Mouse (Mus musculus) ES-CJ7 (cell line): ENCODE data around the gene Calb2.

Experiments
- DNase-seq: peaks from one replicate; pipeline ENCODE4 v3.0.0; 2011; ENCODE audit warnings: low read depth, low spot score

The Calb2 gene

DNA sequence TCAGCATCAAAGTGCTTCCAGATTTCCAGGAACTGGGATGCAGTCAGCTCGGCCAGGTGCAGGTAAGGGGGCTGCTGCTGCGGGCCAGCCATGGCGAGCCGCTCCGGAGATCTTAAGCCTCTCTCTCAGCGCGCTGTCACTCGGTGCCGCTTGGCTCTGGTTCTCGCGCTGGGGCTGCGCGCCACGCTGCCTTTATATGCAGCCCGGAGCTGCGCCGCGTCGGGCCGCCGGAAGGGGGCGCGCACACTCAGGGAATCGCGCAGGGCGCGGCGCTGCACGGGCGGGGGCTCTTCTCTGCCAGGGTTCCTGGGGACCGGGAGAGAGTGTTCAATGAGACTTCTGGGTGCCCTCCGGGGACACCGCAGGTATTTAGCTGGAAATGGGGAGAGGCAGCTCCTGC lies at the start of gene Calb2:
Gene Calb2, minus strand, starts transcription at position 165 of the 400 bp plus-strand sequence.
- DNase-seq = peak; percentile 83

DNA sequence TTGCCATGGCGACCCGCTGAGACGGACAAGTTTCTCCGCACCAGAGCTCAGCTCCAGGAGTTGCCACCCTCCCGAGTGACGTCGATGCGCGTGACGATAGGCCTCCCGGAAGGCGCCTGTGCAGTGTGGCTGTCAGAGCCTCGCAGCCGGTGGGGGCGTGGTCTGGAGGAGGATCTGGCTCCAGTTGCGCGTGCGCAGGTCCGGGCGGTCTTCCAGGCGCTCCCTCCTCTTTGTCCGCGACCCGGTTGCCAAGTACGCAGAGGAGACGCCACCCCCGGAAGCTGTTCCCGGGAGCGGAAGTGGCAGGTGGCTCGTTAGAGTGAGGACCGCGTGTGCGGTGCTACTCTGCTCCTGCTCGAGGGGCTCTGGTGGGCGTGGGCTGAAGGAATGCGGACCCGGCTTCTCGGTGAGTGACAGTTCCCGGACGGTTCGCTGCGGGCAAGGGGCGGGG lies 49.7 kb upstream of the Calb2 start:
- peak; percentile 100 for DNase-seq

GRCm38 (mm10) chr8:110217198-110217597 lies 49.2 kb upstream of the Calb2 start:
- DNase-seq = no peak

DNA sequence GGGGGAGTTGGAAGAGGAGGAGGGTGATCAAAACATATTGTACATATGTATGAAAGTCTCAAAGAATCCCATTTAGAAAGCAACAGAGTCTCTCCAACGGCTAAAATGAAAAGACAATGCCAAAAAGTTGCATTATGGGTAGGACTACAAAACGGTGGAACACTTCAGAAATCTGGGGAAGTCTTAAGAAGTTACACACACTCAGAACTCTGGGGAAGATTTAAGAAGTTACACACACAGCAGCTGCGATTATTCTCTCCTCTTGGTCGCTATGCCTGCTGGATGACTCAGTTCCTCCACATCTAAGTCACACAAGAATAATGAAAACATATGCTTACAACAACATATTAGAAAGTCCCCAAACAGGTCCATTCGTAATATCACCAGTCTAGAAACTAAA lies 48.2 kb upstream of the Calb2 start:
- no peak for DNase-seq

- DNase-seq = no peak
Observed at GRCm38 (mm10) chr8:110215365-110215764, 47.4 kb upstream of the Calb2 start, which contains the start of gene Cmtr2. TSS of gene Cmtr2 (plus strand) at chr8:110215665.

- DNase-seq = peak; percentile 47
Observed at GRCm38 (mm10) chr8:110201806-110202205, 33.8 kb upstream of the Calb2 start.

GRCm38 (mm10) chr8:110196678-110197077 lies 28.7 kb upstream of the Calb2 start:
- DNase-seq = peak; percentile 78

- no peak for DNase-seq
Observed at GRCm38 (mm10) chr8:110188961-110189750, 21.1 kb upstream of the Calb2 start.

DNA sequence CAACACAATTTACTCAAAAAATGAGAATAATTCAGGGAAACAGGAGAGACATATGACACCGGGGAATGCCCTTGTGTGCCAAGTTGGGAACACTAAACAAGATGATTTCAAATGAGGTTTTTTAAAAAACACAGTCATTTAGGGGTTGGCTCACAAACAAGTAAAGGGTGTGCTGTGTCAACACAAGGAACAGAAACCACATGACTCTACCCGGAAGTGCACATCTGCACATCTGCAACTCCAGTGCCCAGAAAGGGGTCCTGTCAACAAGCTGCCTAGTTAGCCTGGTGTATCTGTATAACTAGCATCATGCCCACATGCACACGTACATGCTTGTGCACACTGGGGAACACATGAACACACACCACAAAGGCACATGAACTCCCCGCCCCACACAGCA lies 17.5 kb upstream of the Calb2 start:
- DNase-seq = no peak

- DNase-seq = peak; percentile 45
Observed at GRCm38 (mm10) chr8:110183748-110184147, 15.7 kb upstream of the Calb2 start.

DNA sequence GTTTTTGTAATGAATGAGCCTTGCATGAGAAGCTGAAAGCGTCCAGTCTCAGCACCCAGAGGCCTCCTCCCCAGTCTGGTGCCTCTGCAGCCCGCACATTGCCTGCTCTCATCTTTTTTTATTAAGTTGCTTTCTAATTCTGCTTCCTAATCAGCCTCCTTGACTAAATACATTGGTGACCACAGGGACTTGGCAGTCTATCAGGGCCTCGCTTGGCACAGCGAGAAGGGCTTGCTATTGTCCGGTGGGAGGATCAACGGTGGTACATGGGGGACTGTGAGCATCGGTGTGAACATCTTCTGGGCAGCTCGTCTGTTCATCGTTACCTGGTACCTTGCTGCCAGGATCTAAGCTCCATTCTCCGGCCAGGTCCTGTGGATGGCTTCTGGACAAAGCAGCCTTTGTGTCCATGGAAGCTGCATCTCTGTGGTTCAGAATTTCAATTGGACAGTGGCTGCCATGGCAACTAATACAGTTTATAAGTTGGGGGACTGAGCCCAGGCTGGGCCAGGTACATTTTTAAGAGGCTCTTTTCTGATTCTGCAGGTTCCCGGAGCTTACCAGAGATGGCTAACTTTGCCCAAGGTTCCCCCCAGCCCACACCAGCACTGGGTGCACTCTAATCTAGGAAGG lies 14.8 kb upstream of the Calb2 start:
- DNase-seq = no peak

GRCm38 (mm10) chr8:110177359-110178155 lies 9.5 kb upstream of the Calb2 start:
- DNase-seq = no peak

DNA sequence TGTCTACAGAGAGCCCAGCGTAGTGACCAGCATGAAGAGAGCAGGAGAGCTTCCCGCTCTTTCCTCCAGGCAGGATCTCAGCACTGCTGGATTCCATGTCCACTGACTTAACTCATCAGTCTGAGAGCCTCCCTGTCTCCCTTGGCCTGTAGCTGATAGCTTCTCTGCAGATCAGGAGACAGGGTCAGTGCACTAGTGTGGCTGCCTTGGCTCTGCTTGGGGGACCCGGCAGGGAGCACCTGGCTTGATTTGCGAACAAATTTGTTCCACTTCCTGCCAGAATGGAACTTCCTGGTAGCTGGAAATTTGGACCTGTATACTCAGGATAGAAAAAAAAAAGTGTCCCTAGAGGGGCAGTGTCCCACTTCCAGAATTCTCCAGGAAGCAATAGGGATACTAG lies 6.8 kb upstream of the Calb2 start:
- DNase-seq = no peak

DNA sequence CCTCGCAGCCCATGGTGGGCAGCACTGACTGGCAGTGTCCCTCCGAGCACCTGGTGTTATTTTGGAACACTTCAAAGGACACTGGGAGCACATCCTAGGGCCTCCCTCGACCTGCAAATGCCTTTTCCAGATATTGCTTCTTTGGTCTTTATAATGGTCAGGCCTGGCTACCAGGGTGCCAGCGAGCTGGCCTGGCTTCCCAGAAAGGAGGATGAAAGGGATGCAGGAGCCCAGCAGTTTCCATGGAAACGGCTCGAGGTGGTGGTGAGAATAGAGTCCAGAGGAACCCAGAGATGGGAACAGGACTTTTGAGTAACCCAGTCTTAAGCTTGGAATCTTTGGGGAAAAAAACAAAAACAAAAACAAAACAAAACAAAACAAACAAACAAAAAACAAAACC lies 4.2 kb upstream of the Calb2 start:
- no peak for DNase-seq

- DNase-seq = no peak
Observed at GRCm38 (mm10) chr8:110166270-110166669, 1.7 kb downstream of the Calb2 start.

DNA sequence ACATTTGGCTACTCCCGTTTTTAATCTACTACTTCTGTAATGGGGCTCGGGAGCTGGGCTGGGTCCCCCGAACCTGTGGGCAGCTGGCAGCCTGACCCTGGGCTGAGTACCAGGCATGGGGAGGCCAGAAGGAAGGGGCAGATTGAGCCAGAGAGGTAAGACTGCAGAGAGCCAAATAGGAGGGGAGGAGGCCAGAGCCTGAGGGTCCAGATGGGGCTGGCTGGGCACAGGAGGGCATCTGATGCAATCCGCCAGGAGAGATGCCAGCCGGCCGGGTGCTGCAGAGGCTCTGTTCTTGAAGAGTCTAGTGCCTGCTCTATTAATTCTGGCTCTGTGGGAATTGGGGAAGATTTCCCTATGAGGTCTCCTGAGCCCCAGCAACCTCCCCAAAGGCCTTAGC lies 6.0 kb downstream of the Calb2 start:
- no peak for DNase-seq

- peak; percentile 75 for DNase-seq
Observed at GRCm38 (mm10) chr8:110152951-110153350, 15.1 kb downstream of the Calb2 start.

- peak; percentile 86 for DNase-seq
Observed at GRCm38 (mm10) chr8:110145538-110145937, 22.5 kb downstream of the Calb2 start.

DNA sequence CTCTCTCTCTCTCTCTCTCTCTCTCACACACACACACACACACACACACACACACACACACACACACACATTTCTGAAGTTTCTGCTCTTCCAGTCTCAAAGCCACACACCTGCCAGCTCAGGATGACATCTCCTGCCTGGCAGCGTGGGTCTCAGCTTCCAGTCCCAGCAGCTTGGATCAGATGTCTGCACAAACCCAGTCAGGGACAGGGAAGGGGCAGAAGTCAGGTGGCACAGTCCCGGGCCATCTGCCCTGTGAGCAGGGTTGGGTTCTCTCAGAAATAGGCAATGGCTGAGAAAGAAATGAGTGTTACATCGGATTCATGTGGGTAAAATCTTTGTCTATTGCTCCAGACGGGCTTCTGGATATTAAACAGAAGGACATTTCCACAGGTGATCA lies 27.2 kb downstream of the Calb2 start:
- no peak for DNase-seq

- DNase-seq = no peak
Observed at GRCm38 (mm10) chr8:110140156-110140555, 27.9 kb downstream of the Calb2 start.

DNA sequence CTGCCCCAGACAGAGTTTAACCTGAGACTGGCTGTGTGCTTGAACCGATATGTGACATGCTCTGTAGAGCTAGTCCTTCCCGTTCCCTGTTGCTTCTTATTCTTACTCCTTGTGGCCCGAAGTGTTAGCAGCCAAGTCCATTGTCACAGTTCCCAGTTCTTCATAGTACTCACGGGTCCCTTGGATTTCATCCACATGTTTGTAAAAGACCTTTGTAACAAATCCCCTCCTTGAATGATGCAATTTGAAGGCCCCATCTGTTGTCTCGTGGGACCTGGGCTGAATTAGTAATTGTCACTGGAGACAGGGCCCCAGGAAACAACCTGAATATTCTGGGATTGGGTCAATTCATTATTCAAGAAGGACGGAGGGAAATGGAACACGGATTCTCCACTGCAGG lies 32.5 kb downstream of the Calb2 start:
- no peak for DNase-seq

DNA sequence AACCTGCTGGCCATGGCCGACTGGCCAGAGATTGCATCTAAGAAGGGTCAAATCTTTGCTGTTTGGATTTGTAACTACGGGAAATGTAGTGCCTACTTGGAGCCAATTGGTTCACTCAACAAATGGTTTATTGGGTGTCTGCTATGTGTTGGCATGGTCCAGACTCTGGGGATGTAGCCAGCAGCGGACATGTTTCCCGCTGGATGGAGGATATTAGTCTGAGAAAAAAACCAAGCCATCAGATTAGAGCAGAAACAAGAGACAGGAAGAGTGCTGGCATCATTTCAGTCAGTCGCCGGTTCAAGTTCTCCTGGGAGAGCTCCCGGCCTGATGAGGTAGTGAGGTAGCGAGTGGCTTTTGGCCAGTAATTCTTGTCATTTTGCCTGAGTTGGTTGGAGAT lies 33.8 kb downstream of the Calb2 start:
- DNase-seq = no peak
